Mouse (Mus musculus) limb, embryonic 14.5 days (tissue): ENCODE measurements around the gene Xylt2. TPM values are rescaled to one million over a fixed set of nuclear protein-coding genes. Genes with fewer than 3 reads are reported as not detected.
A peak's percentile ranks its signal among the peaks of the same experiment; 100 is the strongest.

Source experiments
- ATAC-seq: fragments of 200-750 bp; cut with Nextera tagmentation; 2 replicates; pipeline ENCODE4 v1.8.0; 2017; ENCODE audit warnings: low read depth, moderate number of reproducible peaks, moderate TSS enrichment; ENCODE audit not compliant: low FRiP score
- DNase-seq: peaks from one replicate; pipeline ENCODE4 v3.0.0-alpha.2; 2015; ENCODE audit warnings: low spot score
- H3K27ac ChIP-seq: fragments of 300-500 bp; sonication (generic); replicated peaks from 2 replicates; pipeline ENCODE4 v1.5.1; 2014; ENCODE audit warnings: low read depth, mild to moderate bottlenecking, low read length, moderate library complexity, mixed read lengths
- H3K27me3 ChIP-seq: fragments of 300-500 bp; sonication (generic); 2 replicates; pipeline ENCODE4 v1.6.1; 2014; ENCODE audit warnings: low read length, mixed read lengths; ENCODE audit not compliant: control insufficient read depth, insufficient read depth
- H3K36me3 ChIP-seq: fragments of 300-500 bp; sonication (generic); 2 replicates; pipeline ENCODE4 v1.6.1; 2014; ENCODE audit warnings: mild to moderate bottlenecking, low read length, moderate library complexity, mixed read lengths; ENCODE audit not compliant: control insufficient read depth, insufficient read depth
- H3K4me1 ChIP-seq: fragments of 300-500 bp; sonication (generic); 2 replicates; pipeline ENCODE4 v1.6.1; 2014; ENCODE audit warnings: antibody characterized with exemption, low read length, mixed read lengths; ENCODE audit not compliant: control insufficient read depth, insufficient read depth
- H3K4me2 ChIP-seq: fragments of 300-500 bp; sonication (generic); replicated peaks from 2 replicates; pipeline ENCODE4 v1.6.1; 2014; ENCODE audit warnings: low read depth, mild to moderate bottlenecking, low read length, moderate library complexity; ENCODE audit not compliant: severe bottlenecking
- H3K4me3 ChIP-seq: fragments of 300-500 bp; sonication (generic); replicated peaks from 2 replicates; pipeline ENCODE4 v1.5.1; 2014; ENCODE audit warnings: low read length
- H3K9ac ChIP-seq: fragments of 300-500 bp; sonication (generic); 2 replicates; pipeline ENCODE4 v1.6.1; 2014; ENCODE audit warnings: mild to moderate bottlenecking, low read depth, low read length, moderate library complexity; ENCODE audit not compliant: severe bottlenecking
- H3K9me3 ChIP-seq: fragments of 300-500 bp; sonication (generic); 2 replicates; pipeline ENCODE4 v1.6.1; 2016; ENCODE audit warnings: low read length; ENCODE audit not compliant: control insufficient read depth
- POLR2A ChIP-seq: fragments of 200-500 bp; IDR thresholded peaks from 2 replicates; pipeline ENCODE4 v1.8.0; 2012; ENCODE audit warnings: inconsistent platforms, mild to moderate bottlenecking, moderate library complexity, borderline replicate concordance; ENCODE audit not compliant: insufficient read depth, insufficient read length; ENCODE audit errors: extremely low read depth
- WGBS: fragments of 180-500 bp; shearing (Covaris S2); extraction: QIAGEN DNeasy Blood & Tissue Kit; methylation state at CpG from one replicate; pipeline ENCODE4 v1.1.7; 2014; 5-methylcytosine and 5-hydroxymethylcytosine counted together
- polyA plus RNA-seq, 2 experiments: library from polyadenylated mRNA; depleted of rRNA in 1 of 2; stranded (reverse) in 1 of 2; unstranded in 1 of 2; fragments of >200 nt; fragmentation: Nextera tagmentation in 1 of 2; extraction: Ambion mirVana in 1 of 2; gene quantifications; 2 replicates each; pipeline versions ENCODE4 v1.2.1 to v1.2.3; 2012 to 2014

Gene Xylt2
- polyA plus RNA-seq, 2 experiments = 27.4 to 40.0 TPM

DNA sequence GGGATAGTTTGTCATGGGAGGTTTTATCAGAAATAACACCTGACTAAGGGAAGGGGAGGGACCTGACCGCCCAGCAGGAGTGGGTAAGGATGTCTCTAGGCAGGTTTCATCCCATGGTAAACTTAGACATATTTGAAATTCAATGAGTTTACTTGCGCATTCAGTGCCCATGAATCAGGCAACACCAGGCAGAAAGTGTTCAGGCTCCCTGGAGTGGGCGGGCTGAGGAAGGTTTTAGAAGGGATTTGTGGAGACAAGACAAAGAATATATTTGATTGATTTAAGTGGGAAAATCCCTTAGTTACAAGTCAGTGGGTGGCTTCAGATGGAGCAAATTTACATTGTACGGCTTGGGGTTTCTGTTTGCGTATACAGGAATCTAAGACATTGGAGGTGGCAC is 38.3 kb upstream of the Xylt2 start:
- Histone ChIP-seq H3K4me2 (no peak overlapping the region), H3K9me3 (no peaks in the 10 kb centered on the region), H3K4me3 (no peak overlapping the region), H3K27me3 (no peaks in the 10 kb centered on the region), H3K27ac (no peak overlapping the region), H3K9ac (no peak overlapping the region), H3K36me3 (no peaks in the 10 kb centered on the region), H3K4me1 (0 out of 2 replicates have a peak, but pooled peaks cover 7% of the 10 kb centered on the region)
- ATAC-seq = no peak
- no peak for DNase-seq
- 81% methylated on average over 5 of the region's 5 CpGs for WGBS
- TF ChIP-seq POLR2A = no peak

DNA sequence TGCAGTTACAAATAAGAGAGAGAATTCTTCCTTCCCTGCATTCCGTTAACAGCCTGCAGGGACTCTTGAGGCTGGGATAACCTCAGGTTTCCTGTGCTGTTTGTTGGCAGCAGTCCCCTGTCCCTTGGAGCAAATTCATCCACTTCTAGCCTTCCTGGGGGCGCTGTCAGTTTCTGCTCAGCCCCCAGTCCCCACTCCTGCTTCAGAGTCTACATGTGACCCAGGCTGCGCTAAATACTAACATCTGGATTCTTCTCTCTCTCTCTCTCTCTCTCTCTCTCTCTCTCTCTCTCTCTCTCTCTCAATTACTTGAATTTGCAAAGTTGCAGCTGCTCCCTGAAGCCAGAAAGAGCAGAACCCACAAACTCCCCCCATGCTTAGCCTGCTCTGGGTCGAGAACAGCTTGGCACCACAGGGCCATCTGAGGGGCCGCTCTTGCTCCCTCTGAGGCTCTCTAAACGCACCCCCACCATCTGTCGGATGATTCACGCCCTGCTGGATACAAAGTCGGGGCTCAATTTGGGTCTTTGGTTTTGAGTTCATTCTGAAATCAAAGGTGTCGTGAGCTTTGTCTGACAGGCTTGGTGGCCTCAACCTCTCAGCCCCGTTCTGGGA is 36.0 kb upstream of the Xylt2 start:
- no peak overlapping the region for H3K9ac ChIP-seq
- WGBS = 33% methylated on average over 11 of the region's 11 CpGs
- H3K36me3 ChIP-seq = no peaks in the 10 kb centered on the region
- TF ChIP-seq POLR2A = no peak
- no peaks in the 10 kb centered on the region for H3K9me3 ChIP-seq
- no peaks in the 10 kb centered on the region for H3K27me3 ChIP-seq
- H3K4me3 ChIP-seq = no peak overlapping the region
- no peak overlapping the region for H3K27ac ChIP-seq
- ATAC-seq (peak; percentile 57; the same call in 1 of the 2 replicates), DNase-seq (peak; percentile 57)
- H3K4me1 ChIP-seq = 0 out of 2 replicates have a peak, but pooled peaks cover 7% of the 10 kb centered on the region
- H3K4me2 ChIP-seq = no peak overlapping the region

DNA sequence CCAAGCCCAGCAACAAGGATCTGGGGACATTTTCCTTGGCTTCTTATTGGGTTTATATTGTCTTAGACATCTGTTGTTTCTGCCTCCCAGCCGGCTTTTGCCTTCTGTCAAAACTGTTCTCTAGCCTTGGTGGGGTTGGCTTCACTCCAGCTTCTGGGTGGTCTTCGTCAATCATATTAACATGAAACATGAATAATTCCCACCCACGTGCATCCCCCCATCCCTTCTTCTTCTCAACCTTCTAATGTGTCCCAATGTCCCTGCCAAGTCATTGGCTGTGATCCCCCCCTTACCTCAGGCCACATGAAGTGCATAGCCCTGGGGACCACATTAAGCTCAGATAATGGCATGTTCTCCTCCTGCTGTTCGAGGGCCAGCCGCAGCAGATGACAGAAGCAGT is 27.2 kb upstream of the Xylt2 start, which contains the start of gene Gm11541:
Gm11541 (minus strand) TSS at position 28 of the 400 bp plus-strand sequence.
- ATAC-seq = no peak
- Histone ChIP-seq H3K27ac (no peak within 1 kb of the TSS), H3K4me2 (no peak within 1 kb of the TSS), H3K4me1 (peaks cover 6% of the 10 kb centered on the region; the same call in 1 of the 2 replicates), H3K4me3 (no peak within 1 kb of the TSS), H3K9me3 (no peaks in the 10 kb centered on the region), H3K36me3 (no peaks in the 10 kb centered on the region), H3K27me3 (no peaks in the 10 kb centered on the region), H3K9ac (no peak within 1 kb of the TSS)
- no peak for TF ChIP-seq POLR2A
- DNase-seq = peak; percentile 55
- 64% methylated on average over 5 of the region's 5 CpGs for WGBS

DNA sequence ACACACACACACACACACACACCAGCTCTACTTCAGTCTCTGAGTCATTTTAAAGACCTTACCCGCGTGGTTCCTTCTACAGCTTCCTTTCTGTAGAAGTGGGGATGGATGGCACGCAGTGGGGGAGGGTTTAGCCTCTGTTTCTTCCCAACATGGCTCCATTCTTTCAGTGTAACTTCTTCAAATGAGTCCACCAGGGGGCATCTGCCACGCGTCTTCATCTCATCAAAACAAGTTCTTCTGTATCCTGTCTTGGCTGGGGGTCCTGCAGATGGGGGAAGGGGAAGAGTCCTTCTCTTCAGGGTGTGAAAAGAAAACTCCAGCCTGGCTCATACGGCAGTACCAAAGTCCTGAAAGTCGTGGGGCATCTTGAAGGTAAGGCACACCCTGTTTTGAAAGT is 26.7 kb upstream of the Xylt2 start:
- Histone ChIP-seq H3K4me2 (no peak overlapping the region), H3K36me3 (no peaks in the 10 kb centered on the region), H3K9me3 (no peaks in the 10 kb centered on the region), H3K4me3 (no peak overlapping the region), H3K9ac (no peak overlapping the region), H3K4me1 (peaks cover 6% of the 10 kb centered on the region; the same call in 1 of the 2 replicates), H3K27me3 (no peaks in the 10 kb centered on the region), H3K27ac (no peak overlapping the region)
- ATAC-seq = no peak
- no peak for DNase-seq
- TF ChIP-seq POLR2A = no peak
- WGBS = 50% methylated on average over 7 of the region's 7 CpGs

DNA sequence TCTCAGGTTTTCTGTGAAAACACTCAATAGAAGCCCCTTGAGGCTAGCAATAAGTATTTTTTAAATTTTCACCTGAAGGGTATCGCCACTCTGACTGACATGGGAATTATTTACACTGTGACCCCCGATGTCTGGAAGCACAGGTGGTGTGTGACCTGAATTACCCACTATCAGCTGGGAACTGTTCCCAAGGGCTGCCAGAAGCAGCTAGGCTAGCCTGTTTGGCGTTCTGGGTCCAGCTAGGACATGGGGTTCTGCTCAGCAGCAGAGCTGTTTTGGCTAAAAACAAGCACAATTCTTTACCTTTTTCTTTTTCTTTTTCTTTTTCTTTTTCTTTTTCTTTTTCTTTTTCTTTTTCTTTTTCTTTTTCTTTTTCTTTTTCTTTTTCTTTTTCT is 24.9 kb upstream of the Xylt2 start:
- Histone ChIP-seq H3K36me3 (no peaks in the 10 kb centered on the region), H3K27me3 (no peaks in the 10 kb centered on the region), H3K4me2 (no peak overlapping the region), H3K9me3 (no peaks in the 10 kb centered on the region), H3K4me3 (no peak overlapping the region), H3K27ac (no peak overlapping the region), H3K4me1 (peaks cover 6% of the 10 kb centered on the region; the same call in 1 of the 2 replicates), H3K9ac (no peak overlapping the region)
- DNase-seq = no peak
- ATAC-seq = no peak
- 36% methylated on average over 3 of the region's 3 CpGs for WGBS
- no peak for TF ChIP-seq POLR2A
